Mouse (Mus musculus): ENCODE data around the gene Pde7b. TPM values are rescaled to one million over a fixed set of nuclear protein-coding genes. Genes with fewer than 3 reads are reported as not detected.
A peak's percentile ranks its signal among the peaks of the same experiment; 100 is the strongest.

The Pde7b gene
- total RNA-seq, 2 experiments from 2014 or later: 23.7 to 24.5 TPM

DNA sequence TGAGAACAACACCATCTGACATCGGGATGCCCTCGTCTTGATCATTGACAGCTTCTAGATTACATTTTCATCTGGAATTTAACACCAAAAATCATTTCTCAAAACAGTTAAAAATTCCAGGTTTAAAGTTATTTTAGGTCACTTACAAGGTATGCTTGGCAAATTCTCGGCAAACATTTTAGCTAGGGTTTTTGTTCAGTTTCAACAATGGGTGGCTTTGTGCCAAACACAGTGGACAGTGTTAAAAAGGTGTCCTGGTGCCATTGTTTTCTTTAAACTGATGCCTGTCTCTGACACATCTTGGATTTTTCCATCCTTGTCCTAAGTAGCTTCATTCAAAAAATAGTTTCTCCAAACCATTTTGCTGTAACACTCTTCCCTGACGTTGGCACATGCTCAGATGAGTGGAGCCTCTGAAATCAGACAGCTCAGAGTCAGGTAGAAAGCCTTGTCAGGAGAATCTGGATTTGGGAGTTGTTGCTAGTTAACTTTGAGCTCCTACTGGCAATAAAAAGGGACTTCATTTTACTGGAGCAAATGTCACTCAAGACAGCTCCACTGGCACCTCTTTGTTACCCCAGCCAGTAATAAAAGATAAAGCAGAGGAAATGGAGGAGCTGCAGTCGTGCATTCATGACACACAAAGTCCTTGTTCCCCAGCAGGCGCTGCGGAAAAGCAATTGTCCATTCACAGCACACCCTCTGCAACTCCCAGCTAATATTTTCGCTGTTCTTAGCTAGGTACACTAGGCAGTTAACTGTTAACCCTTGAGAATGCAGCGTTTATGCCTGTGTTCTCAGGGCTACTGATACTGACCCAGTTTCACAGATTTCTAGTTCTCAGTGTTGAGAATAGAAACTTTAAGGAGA is 2.0 kb downstream of the Pde7b start:
- peak; percentile 14 for DNase-seq

DNA sequence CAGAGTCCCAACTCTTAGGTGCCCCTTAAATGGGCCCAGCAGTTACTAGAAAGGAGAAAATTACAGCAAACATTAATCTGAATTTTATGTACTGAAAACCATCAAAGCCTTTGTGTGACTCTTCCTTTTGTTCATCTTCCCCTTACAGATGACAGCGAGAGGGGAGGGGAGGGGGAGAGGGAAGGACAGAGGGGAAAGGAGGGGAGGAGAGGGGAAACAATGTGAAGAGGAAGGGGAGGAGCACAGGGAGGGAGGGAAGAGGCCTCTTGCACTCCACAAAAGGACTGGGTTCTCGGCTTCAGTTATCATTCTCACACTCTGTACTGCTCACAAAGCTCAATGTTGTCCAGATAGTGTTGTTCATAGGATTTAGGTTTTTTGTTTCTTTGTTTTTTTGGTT is 5.7 kb downstream of the Pde7b start:
- no peak for DNase-seq

DNA sequence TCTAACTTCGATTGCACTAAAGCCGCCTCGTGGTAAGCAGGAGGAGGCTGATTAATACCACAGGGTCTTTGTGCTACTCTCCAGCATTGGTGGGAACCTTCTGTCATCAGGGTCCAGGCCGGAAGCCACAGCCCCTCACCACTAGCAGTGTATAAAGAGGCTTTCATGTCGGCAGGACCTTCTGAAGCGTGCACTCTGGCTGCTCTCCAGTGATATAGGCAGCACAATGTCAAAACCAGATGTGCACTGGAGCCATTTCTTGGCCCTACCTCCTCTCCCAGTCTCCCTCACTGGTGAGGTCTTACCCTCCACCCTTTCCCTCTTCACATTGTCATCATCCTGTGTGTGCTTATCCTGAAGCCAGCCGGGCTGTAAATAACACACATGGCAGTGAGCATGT is 24.2 kb downstream of the Pde7b start:
- no peak for DNase-seq

DNA sequence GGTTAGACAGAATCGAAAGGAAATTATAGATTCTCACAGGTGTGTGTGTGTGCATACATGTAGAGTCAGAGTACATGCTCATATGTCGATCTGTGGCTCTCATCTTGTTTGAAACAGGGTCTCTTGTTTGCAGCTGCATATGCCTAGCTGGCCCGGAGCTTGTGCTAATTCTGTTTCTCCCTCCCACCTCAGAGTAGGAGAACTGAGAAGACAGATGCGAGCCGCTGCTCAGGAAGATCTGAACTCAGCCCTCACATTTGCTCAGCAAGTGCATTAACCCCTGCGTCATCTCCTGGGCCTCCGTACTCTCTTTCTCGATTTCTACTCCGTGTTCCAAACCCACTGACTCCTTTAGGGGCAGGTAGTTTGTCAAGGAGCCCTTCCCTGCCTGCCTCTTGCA is 25.0 kb downstream of the Pde7b start:
- no peak for DNase-seq

DNA sequence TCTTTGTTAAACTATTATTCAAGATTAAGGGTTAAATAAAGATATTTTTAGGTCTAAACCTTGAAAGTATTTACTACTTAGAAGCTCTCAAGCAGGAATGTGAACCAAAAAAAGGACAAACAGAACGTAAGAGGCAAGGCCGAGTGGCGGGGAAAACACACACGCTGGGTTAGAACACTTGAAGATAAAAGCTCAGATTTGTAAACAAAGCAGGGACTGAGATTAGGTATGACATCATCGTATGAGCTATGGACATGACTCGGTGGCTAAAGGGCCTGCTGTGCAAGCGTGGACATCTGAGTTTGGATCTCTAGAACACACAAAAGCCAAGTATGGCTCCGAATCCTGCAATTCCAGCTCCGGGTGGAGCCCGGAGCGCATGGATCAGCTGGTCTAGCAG is 29.2 kb downstream of the Pde7b start:
- DNase-seq: no peak

DNA sequence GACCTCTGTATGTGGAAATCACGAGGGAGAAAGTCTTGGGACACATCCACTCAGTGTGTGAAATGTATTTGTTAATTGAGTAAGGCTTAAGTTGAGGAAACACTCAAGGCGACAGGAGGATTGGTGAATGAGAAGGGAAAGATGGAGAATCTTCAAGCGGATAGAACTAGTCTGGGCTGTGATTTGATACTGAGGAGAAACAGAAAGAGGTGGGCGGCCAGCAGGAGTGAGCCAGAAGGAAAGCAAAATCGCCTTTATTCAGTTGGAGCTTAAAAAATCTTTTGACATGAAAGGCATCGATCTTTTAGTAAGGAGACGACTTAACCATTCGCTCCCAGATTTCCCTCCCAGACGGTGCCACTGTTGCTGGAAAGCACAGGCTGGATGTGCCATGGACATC is 34.9 kb downstream of the Pde7b start:
- no peak for DNase-seq

DNA sequence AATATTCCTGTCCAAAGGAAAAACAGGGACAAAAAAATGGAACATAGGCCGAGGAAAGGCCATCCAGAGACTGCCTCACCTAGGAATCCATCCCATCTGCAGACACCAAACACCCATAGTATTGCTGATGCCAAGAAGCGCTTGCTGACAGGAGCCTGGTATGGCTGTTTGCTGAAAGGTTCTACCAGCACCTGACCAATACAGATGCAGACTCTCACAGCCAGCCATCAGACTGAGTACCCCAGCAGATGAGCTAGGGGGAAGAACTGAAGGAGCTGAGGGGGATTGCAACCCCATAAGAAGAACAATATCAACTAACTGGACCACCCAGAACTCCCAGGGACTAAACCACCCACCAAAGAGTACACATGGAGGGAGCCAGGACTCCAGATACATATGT is 40.7 kb downstream of the Pde7b start:
- no peak for DNase-seq

DNA sequence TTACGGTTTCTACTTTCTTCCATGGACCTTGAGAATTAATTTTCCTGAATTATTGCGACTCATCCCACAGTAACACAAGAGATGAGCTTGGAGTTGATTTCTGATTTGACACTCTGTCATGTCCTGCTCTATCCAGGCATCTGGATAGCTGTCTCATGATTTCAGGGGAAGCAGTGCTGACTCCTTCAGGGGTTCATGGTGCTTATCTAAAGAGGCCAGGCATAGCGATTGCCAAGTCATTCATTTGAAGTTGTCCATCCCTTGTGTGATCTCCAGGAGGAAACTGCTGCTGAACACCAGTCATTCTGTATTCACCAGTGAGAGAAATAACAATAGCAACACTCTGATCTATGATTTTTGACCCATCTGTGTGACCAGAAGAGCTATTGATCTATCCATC is 43.9 kb downstream of the Pde7b start:
- DNase-seq: no peak

DNA sequence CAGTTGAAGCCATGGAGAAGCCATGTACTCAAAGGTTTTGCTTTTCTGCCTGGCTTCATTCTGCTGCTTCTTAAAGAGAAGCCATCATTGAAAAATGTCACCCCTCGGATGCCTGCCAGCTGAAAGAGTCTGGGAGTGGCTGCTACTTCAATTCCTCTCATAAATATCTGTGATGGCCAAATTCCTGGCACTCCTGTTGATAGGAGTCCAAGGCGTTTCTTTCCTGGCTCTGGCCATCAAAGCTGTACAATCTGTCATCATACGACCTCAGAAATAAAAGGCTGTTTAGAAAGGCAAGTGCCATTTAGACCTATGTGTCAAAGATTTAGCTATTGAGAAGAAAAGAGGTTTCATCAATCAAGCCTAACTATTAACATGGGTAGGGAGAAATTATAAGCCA is 49.6 kb downstream of the Pde7b start:
- DNase-seq: peak; percentile 76

DNA sequence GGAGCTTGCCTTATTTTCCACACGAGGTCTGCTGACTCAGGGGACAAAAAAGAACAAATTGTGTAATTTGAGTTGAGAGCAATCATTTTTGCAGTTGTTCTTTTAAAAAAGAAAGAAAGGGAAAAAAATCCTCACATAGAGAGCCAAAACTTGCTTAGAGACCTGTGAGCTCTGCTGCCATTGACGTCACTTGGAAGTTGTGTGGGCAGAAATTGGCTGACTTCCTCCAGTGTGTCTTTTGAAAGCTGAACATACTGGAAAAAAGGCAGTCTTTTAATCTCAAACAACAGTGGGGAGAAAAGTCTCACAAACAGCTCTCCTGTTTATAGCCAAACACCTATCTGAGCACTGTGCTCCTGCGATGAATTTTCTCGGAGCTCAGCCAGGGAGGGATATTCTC is 51.1 kb downstream of the Pde7b start:
- DNase-seq: peak; percentile 44

DNA sequence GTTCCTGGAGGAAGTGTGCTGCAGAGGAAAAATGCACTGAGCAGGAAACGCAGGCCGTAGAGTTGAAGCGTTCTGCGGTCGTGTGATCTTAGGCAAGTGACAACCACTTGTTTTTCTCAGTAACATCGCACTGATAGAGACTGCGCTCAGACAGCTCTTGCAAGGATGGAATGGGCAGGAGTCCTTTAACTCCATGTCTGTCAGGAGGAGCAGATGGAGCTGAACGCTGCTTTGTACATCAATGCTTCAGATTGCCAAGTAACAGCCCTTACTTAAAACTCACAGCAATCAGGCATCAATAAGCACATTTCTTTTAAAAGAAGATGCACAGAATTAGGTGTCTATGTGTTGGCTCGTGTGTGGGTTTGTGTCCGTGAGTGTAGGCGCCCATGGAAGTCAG is 52.3 kb downstream of the Pde7b start:
- no peak for DNase-seq

DNA sequence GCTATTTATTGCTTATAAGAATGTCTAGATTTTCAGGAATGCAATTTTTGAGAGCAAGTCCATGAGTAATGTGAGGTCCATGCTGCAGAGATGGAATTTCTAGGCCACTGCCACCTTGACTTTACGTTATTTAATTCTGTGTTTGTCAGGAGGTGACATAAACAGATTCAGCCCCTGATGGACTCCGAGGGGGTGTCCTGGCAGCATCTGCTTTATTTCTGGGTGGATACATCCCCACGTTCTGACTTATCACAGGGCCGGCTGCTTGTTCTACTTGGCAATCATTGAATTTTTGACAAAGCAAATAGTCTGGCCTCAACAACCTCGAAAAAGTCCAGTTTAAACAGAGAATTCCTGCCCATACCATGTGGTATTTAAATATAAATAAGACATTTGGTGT is 53.3 kb downstream of the Pde7b start:
- DNase-seq: no peak

DNA sequence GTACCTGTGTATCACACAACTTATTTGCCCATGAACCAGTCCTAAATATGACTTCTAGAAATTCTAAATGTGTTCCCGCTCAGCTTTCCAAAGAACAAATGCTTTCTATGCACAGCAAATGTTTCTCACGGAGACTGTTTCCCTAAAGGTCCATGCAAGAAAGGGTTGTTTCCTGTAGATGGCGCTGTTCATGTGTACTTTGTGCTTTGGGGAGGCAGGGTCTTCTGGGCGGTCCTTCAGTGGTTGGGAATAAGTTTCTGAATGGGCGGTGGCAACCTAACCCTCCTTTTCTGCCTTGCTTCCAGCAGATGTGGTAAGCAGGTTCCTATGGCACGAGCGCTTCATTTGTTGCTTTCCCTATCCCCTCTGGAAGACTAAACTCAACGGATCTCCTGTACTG is 54.3 kb downstream of the Pde7b start:
- DNase-seq: no peak

DNA sequence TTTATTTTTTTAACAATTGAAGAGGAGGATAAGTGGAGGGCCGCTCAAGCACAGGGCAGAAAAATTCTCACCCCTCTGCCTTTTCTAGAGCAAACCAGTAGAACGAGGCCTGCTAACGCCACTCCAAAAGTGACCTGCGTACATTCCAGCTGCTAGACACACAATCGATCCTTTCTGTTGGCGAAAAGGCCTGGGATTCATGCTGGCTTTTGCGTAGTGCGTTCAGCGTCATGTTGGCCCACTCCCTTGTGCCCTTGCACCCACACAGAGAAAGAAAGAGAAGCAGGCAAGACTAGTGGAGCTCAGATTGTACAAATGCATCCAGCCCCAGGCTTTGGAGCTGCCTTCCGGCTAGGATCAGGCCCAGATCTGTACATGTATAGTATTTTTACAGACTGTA is 55.4 kb downstream of the Pde7b start:
- DNase-seq: no peak

DNA sequence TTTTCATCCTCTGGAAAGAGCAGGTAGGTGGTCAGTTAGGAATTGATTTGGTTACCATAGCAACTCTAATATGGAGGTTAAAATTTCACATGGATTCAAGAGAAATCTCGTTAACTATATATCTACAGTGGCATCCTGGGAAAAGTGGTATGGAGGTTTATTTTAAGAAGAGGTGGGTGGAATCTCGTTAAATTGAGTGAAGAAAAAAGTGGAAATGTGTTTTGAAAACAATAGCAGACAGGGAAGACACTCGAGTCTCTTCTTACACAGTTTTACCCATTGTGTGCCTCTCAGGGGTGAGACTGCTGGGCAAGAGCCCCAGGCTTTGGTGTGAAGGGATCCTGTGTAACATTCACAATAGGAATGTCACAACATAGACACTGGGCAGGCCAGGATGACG is 56.3 kb downstream of the Pde7b start:
- DNase-seq: no peak

DNA sequence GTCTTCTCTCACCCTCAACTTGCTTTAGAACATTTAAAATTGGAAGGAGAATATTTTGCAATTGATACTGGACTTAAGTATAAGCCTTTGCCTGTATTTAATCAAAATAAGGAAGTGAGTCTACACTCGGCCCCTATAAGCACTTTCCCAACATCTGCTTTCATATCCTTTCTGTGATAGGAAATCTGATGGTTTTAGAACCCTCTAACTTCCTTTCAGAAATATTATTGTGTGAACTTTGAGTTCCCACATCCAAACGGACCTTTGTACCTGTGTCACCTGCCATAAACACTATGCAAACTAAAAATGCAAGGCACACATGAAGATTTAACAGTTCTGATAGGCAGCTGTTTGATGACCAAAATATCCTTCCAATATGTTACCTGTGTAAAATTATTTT is 58.2 kb downstream of the Pde7b start:
- DNase-seq: no peak

DNA sequence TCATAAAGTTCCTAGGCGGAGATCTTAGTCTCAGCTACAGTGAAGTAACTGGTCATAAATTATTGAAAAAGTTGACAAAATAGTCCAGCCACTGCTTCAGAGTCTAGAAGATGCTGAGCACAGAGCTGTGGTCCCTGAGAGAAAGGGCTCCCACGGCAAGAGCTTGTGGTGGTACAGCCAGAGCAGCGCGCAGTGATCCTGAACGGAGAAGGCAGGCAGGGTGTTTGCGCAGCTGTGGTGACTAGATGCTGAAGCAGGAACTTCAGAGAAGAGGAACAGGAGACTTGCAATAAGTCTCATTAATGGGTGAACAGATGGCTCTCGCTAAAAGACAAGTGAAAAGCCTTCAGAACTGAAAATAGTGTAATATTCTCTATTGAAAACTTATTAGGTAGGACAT is 61.9 kb downstream of the Pde7b start:
- DNase-seq: no peak

DNA sequence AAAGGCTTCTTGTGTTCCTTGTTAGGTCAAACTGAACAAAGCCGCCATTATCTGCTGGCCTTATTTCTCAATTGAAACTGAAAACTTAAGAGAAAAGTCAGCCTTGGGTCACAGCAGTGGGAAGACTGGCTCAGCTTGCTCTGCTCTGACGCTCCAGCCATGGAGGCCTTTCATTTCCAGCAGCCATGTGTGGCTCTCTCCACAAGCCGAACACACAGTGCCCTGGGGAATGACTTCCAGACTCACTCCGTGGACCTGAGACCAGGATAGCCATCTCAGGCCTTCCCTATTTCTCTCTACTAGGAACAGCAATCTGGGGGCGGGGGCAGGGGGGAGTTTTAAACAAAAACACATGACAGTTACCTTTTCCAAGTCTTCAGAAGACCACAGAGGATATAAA is 63.2 kb downstream of the Pde7b start:
- no peak for DNase-seq

DNA sequence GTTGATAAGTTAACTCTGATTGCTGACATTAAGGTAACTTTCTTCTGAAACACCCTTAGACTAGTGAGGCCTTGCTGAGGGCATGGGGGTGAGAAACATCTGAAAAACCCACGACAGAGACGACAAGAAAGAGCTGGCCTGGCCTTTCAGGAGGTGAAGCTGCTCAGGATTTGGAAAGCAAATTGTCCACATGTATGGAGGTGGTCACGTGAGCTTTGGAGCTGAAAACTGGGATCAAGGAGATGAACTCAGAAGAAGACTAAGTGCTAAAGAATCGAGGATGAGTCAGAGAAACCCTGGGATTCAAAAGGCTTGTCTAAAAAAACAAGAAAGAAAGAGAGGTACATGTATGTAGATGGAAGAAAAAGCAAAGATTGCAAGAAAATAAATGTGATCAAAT is 65.2 kb downstream of the Pde7b start:
- no peak for DNase-seq

DNA sequence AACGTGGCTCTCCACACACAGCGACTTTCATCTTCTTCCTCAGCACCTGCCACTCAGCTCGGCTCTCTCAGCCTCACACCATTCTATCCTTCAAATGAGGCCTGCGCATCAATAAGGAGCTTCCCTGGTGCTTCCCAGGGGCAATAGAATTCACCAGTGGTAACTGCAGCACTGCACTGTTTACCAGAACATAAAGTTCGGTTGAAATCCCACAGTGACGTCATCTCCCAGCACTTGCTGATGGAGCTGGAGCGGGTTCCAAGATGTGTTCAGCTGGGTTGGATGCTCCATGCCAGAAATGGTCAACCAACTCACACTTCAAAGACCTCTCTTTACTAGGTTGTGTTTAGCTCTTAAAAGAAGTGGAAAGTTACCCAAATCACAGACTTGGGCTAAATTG is 65.6 kb downstream of the Pde7b start:
- no peak for DNase-seq

DNA sequence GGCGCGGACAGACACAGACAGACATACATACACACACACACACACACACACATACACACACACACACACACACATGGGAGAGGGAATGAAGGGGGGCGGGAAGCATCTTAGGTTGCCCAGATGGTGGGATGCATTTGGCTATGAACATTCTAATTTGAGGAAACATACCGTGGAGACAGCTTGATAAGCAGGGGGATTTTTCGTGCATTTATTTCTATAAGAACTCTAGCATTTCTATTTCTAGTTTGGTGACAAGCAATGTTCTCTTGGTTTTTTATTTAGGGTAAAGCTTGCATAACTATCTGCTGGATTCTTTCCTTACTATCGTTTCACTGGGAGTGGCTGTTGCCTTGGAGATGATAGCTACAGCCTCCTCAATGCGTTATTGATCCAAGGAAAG is 66.2 kb downstream of the Pde7b start:
- DNase-seq: no peak

DNA sequence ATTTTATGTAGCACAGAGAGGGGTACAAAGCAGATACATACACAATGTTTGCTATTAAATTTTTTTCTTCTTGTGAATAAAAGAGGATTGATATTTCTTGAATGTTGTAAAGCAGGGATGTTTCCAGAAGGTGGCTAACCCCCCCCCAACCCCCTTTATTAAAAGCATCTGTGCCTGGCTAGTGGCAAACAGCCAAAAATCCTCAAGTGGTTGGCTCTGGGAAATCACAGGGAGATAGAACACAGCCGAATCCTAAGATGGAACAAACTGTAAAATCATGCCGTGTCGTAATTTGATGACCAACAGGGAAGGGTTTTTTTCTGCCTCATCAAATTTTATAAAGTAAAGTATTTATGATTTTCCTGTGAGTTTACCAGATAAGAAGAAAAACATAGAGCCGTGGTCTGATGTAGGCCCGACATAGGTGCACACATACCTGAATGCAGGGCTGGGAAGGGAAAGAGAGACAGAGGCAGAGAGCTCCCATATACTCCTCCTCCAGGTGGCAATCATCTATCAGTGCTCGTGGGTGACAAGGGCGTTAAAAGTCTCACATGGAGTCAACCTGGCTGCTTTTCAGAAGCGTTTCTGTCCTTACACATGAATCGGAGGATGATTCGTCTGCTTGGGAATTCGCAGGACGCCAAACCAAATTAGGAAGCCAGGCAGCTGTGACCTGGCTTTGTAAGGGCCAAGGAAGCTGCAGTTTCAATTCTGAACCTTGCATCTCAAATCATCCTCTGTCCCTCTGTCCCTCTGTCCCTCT is 67.4 kb downstream of the Pde7b start:
- no peak for DNase-seq

DNA sequence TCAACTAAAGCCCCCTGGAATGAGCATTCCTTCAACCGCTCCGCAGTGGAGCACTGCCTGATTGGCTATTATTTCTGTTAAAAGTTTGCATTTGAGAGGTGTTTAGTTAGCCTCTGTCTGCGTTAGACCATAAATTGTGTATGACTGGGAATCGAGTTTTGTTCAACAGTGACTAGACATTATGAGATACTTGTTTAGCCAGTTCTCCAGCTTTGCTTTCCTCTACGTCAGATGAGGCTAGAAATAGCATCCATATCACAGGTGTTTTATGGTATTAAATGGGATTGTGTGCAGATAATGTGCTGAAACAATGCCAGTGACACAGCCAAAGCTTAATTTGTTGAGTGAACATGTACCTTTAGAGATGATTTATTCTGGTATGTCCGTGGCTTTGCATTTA is 70.3 kb downstream of the Pde7b start:
- DNase-seq: no peak

DNA sequence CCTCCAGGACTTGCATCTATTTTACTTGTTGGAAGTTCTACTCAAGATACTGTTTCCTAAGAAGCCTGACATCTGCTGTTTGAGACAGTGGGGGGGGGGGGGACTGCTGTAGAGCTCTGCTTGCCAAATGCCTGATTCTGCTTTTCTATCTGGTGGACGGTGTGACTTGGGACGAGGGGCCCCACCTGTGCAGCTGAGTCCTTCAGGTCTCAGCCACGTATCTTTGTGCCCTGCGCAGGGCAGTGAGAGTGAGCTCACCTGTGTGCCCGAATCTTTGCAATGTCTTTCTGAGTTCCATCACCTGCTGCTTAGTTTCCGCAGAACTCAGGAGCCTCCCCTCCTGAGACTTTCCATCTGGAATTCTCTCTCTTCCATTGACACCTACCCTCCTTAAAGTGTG is 70.7 kb downstream of the Pde7b start:
- no peak for DNase-seq
